Mouse (Mus musculus) forebrain, embryonic 12.5 days (tissue): ENCODE measurements around the gene Coro7. TPM values are rescaled to one million over a fixed set of nuclear protein-coding genes. Genes with fewer than 3 reads are reported as not detected.

Experiments used
- ATAC-seq: fragments of 200-750 bp; cut with Nextera tagmentation; 2 replicates; pipeline ENCODE4 v1.8.0; 2017; ENCODE audit warnings: moderate TSS enrichment; ENCODE audit not compliant: low FRiP score
- H3K27ac ChIP-seq: fragments of 300-500 bp; sonication (generic); 2 replicates; pipeline ENCODE4 v1.5.1; 2016; ENCODE audit warnings: mild to moderate bottlenecking
- H3K27me3 ChIP-seq: fragments of 300-500 bp; sonication (generic); 2 replicates; pipeline ENCODE4 v1.6.1; 2016; ENCODE audit warnings: mild to moderate bottlenecking
- H3K36me3 ChIP-seq: fragments of 300-500 bp; sonication (generic); replicated peaks from 2 replicates; pipeline ENCODE4 v1.6.1; 2016; ENCODE audit warnings: mild to moderate bottlenecking
- H3K4me1 ChIP-seq: fragments of 300-500 bp; sonication (generic); 2 replicates; pipeline ENCODE4 v1.6.1; 2016
- H3K4me2 ChIP-seq: fragments of 300-500 bp; sonication (generic); 2 replicates; pipeline ENCODE4 v1.6.1; 2016; ENCODE audit warnings: mild to moderate bottlenecking, moderate library complexity
- H3K4me3 ChIP-seq: fragments of 300-500 bp; sonication (generic); replicated peaks from 2 replicates; pipeline ENCODE4 v1.5.1; 2016; ENCODE audit warnings: mild to moderate bottlenecking
- H3K9ac ChIP-seq: fragments of 300-500 bp; sonication (generic); 2 replicates; pipeline ENCODE4 v1.6.1; 2016; ENCODE audit warnings: mild to moderate bottlenecking
- H3K9me3 ChIP-seq: fragments of 300-500 bp; sonication (generic); 2 replicates; pipeline ENCODE4 v1.6.1; 2016
- WGBS: fragments of 180-500 bp; shearing (Covaris S2); methylation state at CpG from one replicate; pipeline ENCODE4 v1.1.7; 2016; 5-methylcytosine and 5-hydroxymethylcytosine counted together
- polyA plus RNA-seq: library from polyadenylated mRNA; unstranded; fragments of >200 nt; fragmentation: Nextera tagmentation; extraction: Ambion mirVana; gene quantifications from 2 replicates; pipeline ENCODE4 v1.2.1, GENCODE M21; 2016

Coro7 gene
- polyA plus RNA-seq, 1 experiment from 2014 or later: 18.5 TPM

GRCm38 (mm10) chr16:4628898-4629419 lies 50.6 kb downstream of the Coro7 start:
- H3K36me3 ChIP-seq: peaks cover 25% of the 10 kb centered on the region; the same call in 1 of the 2 replicates
- no peak overlapping the region for H3K9ac ChIP-seq
- H3K27ac ChIP-seq: no peak overlapping the region
- H3K27me3 ChIP-seq: no peaks in the 10 kb centered on the region
- ATAC-seq: no peak
- H3K4me3 ChIP-seq: no peak overlapping the region
- 88% methylated on average over 9 of the region's 9 CpGs for WGBS
- H3K9me3 ChIP-seq: no peaks in the 10 kb centered on the region
- H3K4me1 ChIP-seq: peaks cover 9% of the 10 kb centered on the region
- H3K4me2 ChIP-seq: no peak overlapping the region

GRCm38 (mm10) chr16:4627105-4627504 lies 52.5 kb downstream of the Coro7 start:
- no peak overlapping the region for H3K4me3 ChIP-seq
- peaks cover 23% of the 10 kb centered on the region for H3K4me1 ChIP-seq
- no peak overlapping the region for H3K27ac ChIP-seq
- WGBS: 91% methylated on average over 6 of the region's 6 CpGs
- H3K4me2 ChIP-seq: no peak overlapping the region
- no peak overlapping the region for H3K9ac ChIP-seq
- no peaks in the 10 kb centered on the region for H3K9me3 ChIP-seq
- ATAC-seq: no peak
- H3K27me3 ChIP-seq: no peaks in the 10 kb centered on the region
- H3K36me3 ChIP-seq: peaks cover 13% of the 10 kb centered on the region; the same call in 1 of the 2 replicates

GRCm38 (mm10) chr16:4624481-4625110 lies 55.0 kb downstream of the Coro7 start, which contains the start of gene Pam16:
Gene Pam16, minus strand, starts transcription at chr16:4624988.
- H3K4me3 ChIP-seq: peak within 1 kb of the TSS; percentile 78
- H3K4me2 ChIP-seq: peak within 1 kb of the TSS; percentile 77
- peaks cover 5% of the 10 kb centered on the region; the same call in 1 of the 2 replicates for H3K36me3 ChIP-seq
- H3K4me1 ChIP-seq: peaks cover 23% of the 10 kb centered on the region
- no peaks in the 10 kb centered on the region for H3K27me3 ChIP-seq
- peak; percentile 92 for ATAC-seq
- WGBS: under 1% methylated on average over 56 of the region's 56 CpGs
- peak within 1 kb of the TSS; percentile 80 for H3K9ac ChIP-seq
- H3K9me3 ChIP-seq: no peaks in the 10 kb centered on the region
- peak within 1 kb of the TSS; percentile 80 for H3K27ac ChIP-seq

- 0 out of 2 replicates have a peak, but pooled peaks have one; percentile 3 for ATAC-seq
- H3K9ac ChIP-seq: peak overlapping the region; percentile 80
- H3K4me2 ChIP-seq: peak overlapping the region; percentile 77
- WGBS: 20% methylated on average over 9 of the region's 9 CpGs
- peak overlapping the region; percentile 80 for H3K27ac ChIP-seq
- peaks cover 23% of the 10 kb centered on the region for H3K4me1 ChIP-seq
- no peaks in the 10 kb centered on the region for H3K9me3 ChIP-seq
- peaks cover 7% of the 10 kb centered on the region; the same call in 1 of the 2 replicates for H3K36me3 ChIP-seq
- H3K4me3 ChIP-seq: peak overlapping the region; percentile 78
- no peaks in the 10 kb centered on the region for H3K27me3 ChIP-seq
Measured at GRCm38 (mm10) chr16:4624074-4624473, 55.5 kb downstream of the Coro7 start.

GRCm38 (mm10) chr16:4616829-4617228 lies 62.7 kb downstream of the Coro7 start:
- Histone ChIP-seq H3K9me3 (no peaks in the 10 kb centered on the region), H3K4me1 (no peaks in the 10 kb centered on the region), H3K9ac (no peak overlapping the region), H3K4me3 (no peak overlapping the region), H3K36me3 (peaks cover 63% of the 10 kb centered on the region), H3K4me2 (no peak overlapping the region), H3K27me3 (no peaks in the 10 kb centered on the region), H3K27ac (no peak overlapping the region)
- 86% methylated on average over 4 of the region's 4 CpGs for WGBS
- ATAC-seq: no peak

GRCm38 (mm10) chr16:4615297-4615696 lies 64.3 kb downstream of the Coro7 start:
- 89% methylated on average over 1 of the region's 1 CpGs for WGBS
- no peak overlapping the region for H3K27ac ChIP-seq
- peaks cover 76% of the 10 kb centered on the region for H3K36me3 ChIP-seq
- H3K4me2 ChIP-seq: no peak overlapping the region
- ATAC-seq: no peak
- no peaks in the 10 kb centered on the region for H3K9me3 ChIP-seq
- H3K9ac ChIP-seq: no peak overlapping the region; the same call in 1 of the 2 replicates
- no peak overlapping the region for H3K4me3 ChIP-seq
- no peaks in the 10 kb centered on the region for H3K27me3 ChIP-seq
- no peaks in the 10 kb centered on the region for H3K4me1 ChIP-seq

- peaks cover 82% of the 10 kb centered on the region for H3K36me3 ChIP-seq
- 90% methylated on average over 3 of the region's 3 CpGs for WGBS
- no peaks in the 10 kb centered on the region for H3K4me1 ChIP-seq
- ATAC-seq: no peak
- no peak overlapping the region for H3K4me2 ChIP-seq
- H3K27me3 ChIP-seq: no peaks in the 10 kb centered on the region
- no peak overlapping the region for H3K4me3 ChIP-seq
- H3K9me3 ChIP-seq: no peaks in the 10 kb centered on the region
- no peak overlapping the region for H3K27ac ChIP-seq
- H3K9ac ChIP-seq: no peak overlapping the region
Measured at GRCm38 (mm10) chr16:4614639-4615038, 64.9 kb downstream of the Coro7 start.

- Histone ChIP-seq H3K4me2 (no peak overlapping the region), H3K4me3 (no peak overlapping the region), H3K9ac (no peak overlapping the region), H3K4me1 (no peaks in the 10 kb centered on the region), H3K27me3 (no peaks in the 10 kb centered on the region), H3K36me3 (peaks cover 86% of the 10 kb centered on the region), H3K9me3 (no peaks in the 10 kb centered on the region), H3K27ac (no peak overlapping the region)
- no peak for ATAC-seq
- 93% methylated on average over 9 of the region's 9 CpGs for WGBS
Measured at GRCm38 (mm10) chr16:4613736-4614135, 65.8 kb downstream of the Coro7 start.

- 91% methylated on average over 7 of the region's 7 CpGs for WGBS
- no peak for ATAC-seq
- no peak overlapping the region for H3K9ac ChIP-seq
- no peaks in the 10 kb centered on the region for H3K9me3 ChIP-seq
- H3K27ac ChIP-seq: no peak overlapping the region
- no peaks in the 10 kb centered on the region for H3K27me3 ChIP-seq
- H3K4me3 ChIP-seq: no peak overlapping the region
- H3K4me1 ChIP-seq: peaks cover 10% of the 10 kb centered on the region
- peaks cover 76% of the 10 kb centered on the region for H3K36me3 ChIP-seq
- H3K4me2 ChIP-seq: no peak overlapping the region
Measured at GRCm38 (mm10) chr16:4611676-4612075, 67.9 kb downstream of the Coro7 start.

GRCm38 (mm10) chr16:4611193-4611592 lies 68.4 kb downstream of the Coro7 start:
- Histone ChIP-seq H3K4me2 (no peak overlapping the region), H3K9ac (no peak overlapping the region), H3K36me3 (peaks cover 74% of the 10 kb centered on the region), H3K9me3 (no peaks in the 10 kb centered on the region), H3K4me1 (peaks cover 15% of the 10 kb centered on the region), H3K4me3 (no peak overlapping the region), H3K27ac (no peak overlapping the region), H3K27me3 (no peaks in the 10 kb centered on the region)
- WGBS: 89% methylated on average over 5 of the region's 5 CpGs
- ATAC-seq: no peak

- Histone ChIP-seq H3K4me1 (peaks cover 41% of the 10 kb centered on the region), H3K4me2 (no peak overlapping the region), H3K36me3 (peaks cover 48% of the 10 kb centered on the region), H3K27ac (no peak overlapping the region), H3K4me3 (no peak overlapping the region), H3K9ac (no peak overlapping the region), H3K9me3 (no peaks in the 10 kb centered on the region), H3K27me3 (no peaks in the 10 kb centered on the region)
- 88% methylated on average over 19 of the region's 19 CpGs for WGBS
- no peak for ATAC-seq
Measured at GRCm38 (mm10) chr16:4608532-4609059, 71.0 kb downstream of the Coro7 start.

GRCm38 (mm10) chr16:4607818-4608531 lies 71.6 kb downstream of the Coro7 start:
- WGBS: 53% methylated on average over 9 of the region's 9 CpGs
- Histone ChIP-seq H3K9me3 (no peaks in the 10 kb centered on the region), H3K36me3 (peaks cover 42% of the 10 kb centered on the region), H3K9ac (no peak overlapping the region), H3K4me1 (peaks cover 47% of the 10 kb centered on the region), H3K4me3 (no peak overlapping the region), H3K27ac (0 out of 2 replicates have a peak overlapping the region, but pooled peaks have one; percentile 39), H3K27me3 (no peaks in the 10 kb centered on the region), H3K4me2 (no peak overlapping the region)
- peak; percentile 50 for ATAC-seq
